Mouse (Mus musculus): ENCODE results near the gene Col6a5. TPM values are rescaled to one million over a fixed set of nuclear protein-coding genes. Genes with fewer than 3 reads are reported as not detected.
A peak's percentile ranks its signal among the peaks of the same experiment; 100 is the strongest.
"Not testable (repeated sequence)": the region's sequence is repeated elsewhere in the genome, so short reads cannot be mapped to it uniquely, and the experiment has no call there.

The Col6a5 gene
- polyA plus RNA-seq, 2 experiments, result 1.1 to 2.8 TPM

- no peak for ATAC-seq (ENCODE audit: low FRiP score, low read depth)
- H3K9ac ChIP-seq (ENCODE audit: low read depth, low read length, severe bottlenecking), result no peak overlapping the region
- no peaks in the 10 kb centered on the region for H3K36me3 ChIP-seq (ENCODE audit: control insufficient read depth, insufficient read depth, low read length)
- H3K4me2 ChIP-seq (replicated peaks; ENCODE audit: low read depth, low read length, severe bottlenecking), result no peak overlapping the region
- no peak for DNase-seq (ENCODE audit: low spot score)
- no peak overlapping the region for H3K4me3 ChIP-seq (replicated peaks; ENCODE audit: low read length)
- H3K9me3 ChIP-seq (ENCODE audit: control insufficient read depth, low read length), result no peaks in the 10 kb centered on the region
- H3K27me3 ChIP-seq (ENCODE audit: control insufficient read depth, insufficient read depth, low read length), result no peaks in the 10 kb centered on the region
- no peaks in the 10 kb centered on the region for H3K4me1 ChIP-seq (ENCODE audit: control insufficient read depth, insufficient read depth, low read length)
- no peak for TF ChIP-seq POLR2A (IDR thresholded peaks at IDR 0.05; ENCODE audit: borderline replicate concordance, extremely low read depth, insufficient read depth, insufficient read length)
- no peak overlapping the region for H3K27ac ChIP-seq (replicated peaks; ENCODE audit: low read depth, low read length)
- WGBS, result 63% methylated on average over 1 of the region's 1 CpGs
Observed at GRCm38 (mm10) chr9:105852778-105853065, 107.7 kb downstream of the Col6a5 start.

DNA sequence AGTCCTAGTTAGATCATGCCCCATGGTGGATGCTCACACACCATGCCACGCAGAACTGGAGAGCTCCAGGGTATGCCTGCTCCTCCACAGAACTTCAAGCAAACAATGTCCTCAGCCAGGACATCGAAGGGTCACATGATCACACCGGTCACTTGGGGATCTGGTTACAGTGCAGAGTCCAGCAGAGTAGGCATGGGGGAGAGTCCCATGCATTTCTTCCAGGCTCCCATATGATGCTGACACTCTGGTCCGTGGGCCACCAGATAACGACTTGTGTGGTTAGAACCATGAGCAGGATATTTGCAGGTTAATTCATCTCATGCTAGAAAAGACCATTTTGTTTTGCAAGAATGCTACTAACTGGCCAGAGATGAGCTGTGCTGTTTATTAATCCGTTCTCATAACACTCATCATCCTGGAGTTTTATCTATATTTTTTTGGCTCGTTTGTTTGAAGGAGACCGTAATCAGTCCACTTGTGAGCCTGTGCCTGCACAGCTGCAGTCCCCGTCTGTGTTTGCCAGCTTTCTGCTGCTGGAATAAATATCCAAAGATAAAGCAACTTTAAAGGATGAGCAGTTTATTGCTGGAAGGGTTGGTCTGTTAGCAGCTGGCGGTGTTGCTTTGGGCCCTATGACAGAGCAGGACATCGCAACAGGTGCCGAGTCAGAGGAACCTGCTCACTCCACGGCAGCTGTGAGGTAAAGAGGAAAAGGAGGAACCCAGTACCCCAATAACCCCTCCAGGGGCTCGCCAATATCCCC, 108.2 kb downstream of the Col6a5 start:
- WGBS, result 76% methylated on average over 14 of the region's 14 CpGs
- H3K4me2 ChIP-seq (replicated peaks; ENCODE audit: low read depth, low read length, severe bottlenecking), result no peak overlapping the region
- no peak overlapping the region for H3K27ac ChIP-seq (replicated peaks; ENCODE audit: low read depth, low read length)
- no peak for DNase-seq (ENCODE audit: low spot score)
- no peaks in the 10 kb centered on the region for H3K9me3 ChIP-seq (ENCODE audit: control insufficient read depth, low read length)
- H3K27me3 ChIP-seq (ENCODE audit: control insufficient read depth, insufficient read depth, low read length), result no peaks in the 10 kb centered on the region
- ATAC-seq (ENCODE audit: low FRiP score, low read depth), result no peak
- no peak overlapping the region for H3K4me3 ChIP-seq (replicated peaks; ENCODE audit: low read length)
- no peak overlapping the region for H3K9ac ChIP-seq (ENCODE audit: low read depth, low read length, severe bottlenecking)
- TF ChIP-seq POLR2A (IDR thresholded peaks at IDR 0.05; ENCODE audit: borderline replicate concordance, extremely low read depth, insufficient read depth, insufficient read length), result no peak
- H3K36me3 ChIP-seq (ENCODE audit: control insufficient read depth, insufficient read depth, low read length), result no peaks in the 10 kb centered on the region
- H3K4me1 ChIP-seq (ENCODE audit: control insufficient read depth, insufficient read depth, low read length), result no peaks in the 10 kb centered on the region

- no peaks in the 10 kb centered on the region for H3K4me1 ChIP-seq (ENCODE audit: control insufficient read depth, insufficient read depth, low read length)
- no peaks in the 10 kb centered on the region for H3K9me3 ChIP-seq (ENCODE audit: control insufficient read depth, low read length)
- H3K27me3 ChIP-seq (ENCODE audit: control insufficient read depth, insufficient read depth, low read length), result no peaks in the 10 kb centered on the region
- H3K4me2 ChIP-seq (replicated peaks; ENCODE audit: low read depth, low read length, severe bottlenecking), result no peak overlapping the region
- no peak overlapping the region for H3K4me3 ChIP-seq (replicated peaks; ENCODE audit: low read length)
- no peaks in the 10 kb centered on the region for H3K36me3 ChIP-seq (ENCODE audit: control insufficient read depth, insufficient read depth, low read length)
- no peak for TF ChIP-seq POLR2A (IDR thresholded peaks at IDR 0.05; ENCODE audit: borderline replicate concordance, extremely low read depth, insufficient read depth, insufficient read length)
- WGBS, result 81% methylated on average over 3 of the region's 3 CpGs
- no peak overlapping the region for H3K9ac ChIP-seq (ENCODE audit: low read depth, low read length, severe bottlenecking)
- no peak overlapping the region for H3K27ac ChIP-seq (replicated peaks; ENCODE audit: low read depth, low read length)
- ATAC-seq (ENCODE audit: low FRiP score, low read depth) (no peak), DNase-seq (ENCODE audit: low spot score) (no peak)
Observed at GRCm38 (mm10) chr9:105851011-105851410, 109.4 kb downstream of the Col6a5 start.

DNA sequence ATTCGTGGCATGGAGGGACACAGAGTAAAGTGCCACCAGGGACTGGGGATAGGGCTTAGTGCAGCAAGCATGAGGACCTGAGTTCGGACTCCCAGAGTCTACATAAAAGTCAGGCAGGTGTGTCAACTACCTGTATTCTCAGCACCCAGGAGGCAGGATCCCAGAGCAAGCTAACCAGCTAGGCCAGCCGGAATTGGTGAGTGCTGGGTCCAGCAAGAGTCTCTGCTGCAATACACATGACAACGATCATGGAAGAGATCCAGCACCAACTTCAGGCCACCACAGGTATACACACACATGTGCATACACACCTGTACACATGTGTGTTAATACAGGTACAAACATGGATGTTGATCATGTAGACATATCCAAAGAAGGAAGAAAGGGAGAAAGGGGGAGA, 112.0 kb downstream of the Col6a5 start:
- H3K36me3 ChIP-seq (ENCODE audit: control insufficient read depth, insufficient read depth, low read length), result no peaks in the 10 kb centered on the region
- H3K27me3 ChIP-seq (ENCODE audit: control insufficient read depth, insufficient read depth, low read length), result no peaks in the 10 kb centered on the region
- H3K4me2 ChIP-seq (replicated peaks; ENCODE audit: low read depth, low read length, severe bottlenecking), result no peak overlapping the region
- no peak for TF ChIP-seq POLR2A (IDR thresholded peaks at IDR 0.05; ENCODE audit: borderline replicate concordance, extremely low read depth, insufficient read depth, insufficient read length)
- no peak overlapping the region for H3K4me3 ChIP-seq (replicated peaks; ENCODE audit: low read length)
- no peaks in the 10 kb centered on the region for H3K9me3 ChIP-seq (ENCODE audit: control insufficient read depth, low read length)
- ATAC-seq (ENCODE audit: low FRiP score, low read depth) (no peak), DNase-seq (ENCODE audit: low spot score) (no peak)
- H3K27ac ChIP-seq (replicated peaks; ENCODE audit: low read depth, low read length), result no peak overlapping the region
- H3K4me1 ChIP-seq (ENCODE audit: control insufficient read depth, insufficient read depth, low read length), result no peaks in the 10 kb centered on the region
- WGBS, result 74% methylated on average over 4 of the region's 4 CpGs
- no peak overlapping the region for H3K9ac ChIP-seq (ENCODE audit: low read depth, low read length, severe bottlenecking)

GRCm38 (mm10) chr9:105847261-105847660, 113.2 kb downstream of the Col6a5 start:
- 82% methylated on average over 5 of the region's 5 CpGs for WGBS

GRCm38 (mm10) chr9:105841386-105841785, 119.1 kb downstream of the Col6a5 start:
- H3K9me3 ChIP-seq (ENCODE audit: control insufficient read depth, low read length); H3K4me1 ChIP-seq (ENCODE audit: control insufficient read depth, insufficient read depth, low read length); H3K27ac ChIP-seq (replicated peaks; ENCODE audit: low read depth, low read length); ATAC-seq (ENCODE audit: low FRiP score, low read depth); DNase-seq (ENCODE audit: low spot score); H3K36me3 ChIP-seq (ENCODE audit: control insufficient read depth, insufficient read depth, low read length); H3K27me3 ChIP-seq (ENCODE audit: control insufficient read depth, insufficient read depth, low read length); H3K9ac ChIP-seq (ENCODE audit: low read depth, low read length, severe bottlenecking); H3K4me2 ChIP-seq (replicated peaks; ENCODE audit: low read depth, low read length, severe bottlenecking); H3K4me3 ChIP-seq (replicated peaks; ENCODE audit: low read length): not testable (repeated sequence)
- 38% methylated on average over 5 of the region's 5 CpGs for WGBS

More at GRCm38 (mm10) chr9:105847261-105847660, 113.2 kb downstream of the Col6a5 start:
- H3K9ac ChIP-seq (ENCODE audit: low read depth, low read length, severe bottlenecking), result no peak overlapping the region
- H3K4me1 ChIP-seq (ENCODE audit: control insufficient read depth, insufficient read depth, low read length), result no peaks in the 10 kb centered on the region
- DNase-seq (ENCODE audit: low spot score), result peak; percentile 33
- H3K4me3 ChIP-seq (replicated peaks; ENCODE audit: low read length), result no peak overlapping the region
- H3K27ac ChIP-seq (replicated peaks; ENCODE audit: low read depth, low read length), result no peak overlapping the region
- no peaks in the 10 kb centered on the region for H3K9me3 ChIP-seq (ENCODE audit: control insufficient read depth, low read length)
- H3K27me3 ChIP-seq (ENCODE audit: control insufficient read depth, insufficient read depth, low read length), result no peaks in the 10 kb centered on the region
- ATAC-seq (ENCODE audit: low FRiP score, low read depth), result no peak
- no peaks in the 10 kb centered on the region for H3K36me3 ChIP-seq (ENCODE audit: control insufficient read depth, insufficient read depth, low read length)
- TF ChIP-seq POLR2A (IDR thresholded peaks at IDR 0.05; ENCODE audit: borderline replicate concordance, extremely low read depth, insufficient read depth, insufficient read length), result no peak
- no peak overlapping the region for H3K4me2 ChIP-seq (replicated peaks; ENCODE audit: low read depth, low read length, severe bottlenecking)
